Mouse (Mus musculus) liver, adult 10 weeks (tissue): ENCODE results near the gene Dynll2. TPM values are rescaled to one million over a fixed set of nuclear protein-coding genes. Genes with fewer than 3 reads are reported as not detected.

Experiments
- polyA plus RNA-seq: library from polyadenylated mRNA; stranded (reverse); fragments of 350-450 nt; fragmentation: Illumina TruSeq; extraction: RNeasy Lipid Tissue Mini Kit (QIAGEN cat#74804); gene quantifications from one replicate; pipeline ENCODE4 v1.2.3, GENCODE M21; 2014; ENCODE audit warnings: low read depth, low replicate concordance

Gene Dynll2
- polyA plus RNA-seq, result 120 TPM

GRCm38 (mm10) chr11:87986831-87987793, at the start of gene Dynll2:
Dynll2 (minus strand) TSS chr11:87987533.

Other genes with a start within 250 kb of the Dynll2 start
- gene Supt4a, start 250.0 kb downstream of the Dynll2 start, polyA plus RNA-seq, result 18.1 TPM
- gene Tspoap1, start 227.0 kb downstream of the Dynll2 start, polyA plus RNA-seq, result not detected
- not detected for gene Mpo, start 194.0 kb downstream of the Dynll2 start, polyA plus RNA-seq
- gene Lpo, start 159.2 kb downstream of the Dynll2 start, polyA plus RNA-seq, result not detected
- gene Mks1, start 134.3 kb downstream of the Dynll2 start, polyA plus RNA-seq, result 0.19 TPM
- gene Epx, start 112.0 kb downstream of the Dynll2 start, polyA plus RNA-seq, result not detected
- not detected for gene Olfr462, start 95.3 kb downstream of the Dynll2 start, polyA plus RNA-seq
- gene Olfr463, start 90.1 kb downstream of the Dynll2 start, polyA plus RNA-seq, result not detected
- not detected for gene Olfr464, start 66.6 kb downstream of the Dynll2 start, polyA plus RNA-seq
- 208 TPM for gene Srsf1, start 59.8 kb upstream of the Dynll2 start, polyA plus RNA-seq
- 15.5 TPM for gene Vezf1, start 80.7 kb upstream of the Dynll2 start, polyA plus RNA-seq
- gene Cuedc1, start 110.5 kb upstream of the Dynll2 start, polyA plus RNA-seq, result 0.19 TPM
- 30.4 TPM for gene Mrps23, start 216.9 kb upstream of the Dynll2 start, polyA plus RNA-seq